Mouse (Mus musculus) neural tube, embryonic 15.5 days (tissue): ENCODE results near the gene Pcnx2. TPM values are rescaled to one million over a fixed set of nuclear protein-coding genes. Genes with fewer than 3 reads are reported as not detected.

ENCODE experiments used
- ATAC-seq: fragments of 200-750 bp; cut with Nextera tagmentation; 2 replicates; pipeline ENCODE4 v1.8.0; 2017; ENCODE audit warnings: mild to moderate bottlenecking, moderate TSS enrichment, moderate library complexity; ENCODE audit not compliant: low FRiP score
- H3K27ac ChIP-seq: fragments of 300-500 bp; sonication (generic); replicated peaks from 2 replicates; pipeline ENCODE4 v1.5.1; 2015; ENCODE audit warnings: mild to moderate bottlenecking, inconsistent platforms
- H3K27me3 ChIP-seq: fragments of 300-500 bp; sonication (generic); replicated peaks from 2 replicates; pipeline ENCODE4 v1.6.1; 2015; ENCODE audit warnings: inconsistent platforms
- H3K36me3 ChIP-seq: fragments of 300-500 bp; sonication (generic); 2 replicates; pipeline ENCODE4 v1.6.1; 2015; ENCODE audit warnings: inconsistent platforms
- H3K4me1 ChIP-seq: fragments of 300-500 bp; sonication (generic); 2 replicates; pipeline ENCODE4 v1.6.1; 2015; ENCODE audit warnings: inconsistent platforms
- H3K4me2 ChIP-seq: fragments of 300-500 bp; sonication (generic); 2 replicates; pipeline ENCODE4 v1.6.1; 2015; ENCODE audit warnings: inconsistent platforms, mild to moderate bottlenecking, moderate library complexity
- H3K4me3 ChIP-seq: fragments of 300-500 bp; sonication (generic); replicated peaks from 2 replicates; pipeline ENCODE4 v1.5.1; 2015; ENCODE audit warnings: mild to moderate bottlenecking, inconsistent platforms
- H3K9ac ChIP-seq: fragments of 300-500 bp; sonication (generic); replicated peaks from 2 replicates; pipeline ENCODE4 v1.6.1; 2015; ENCODE audit warnings: mild to moderate bottlenecking, inconsistent platforms
- H3K9me3 ChIP-seq: fragments of 300-500 bp; sonication (generic); replicated peaks from 2 replicates; pipeline ENCODE4 v1.6.1; 2016; ENCODE audit warnings: inconsistent platforms
- WGBS: fragments of 180-500 bp; shearing (Covaris S2); methylation state at CpG from one replicate; pipeline ENCODE4 v1.1.7; 2015; ENCODE audit warnings: mixed read lengths; 5-methylcytosine and 5-hydroxymethylcytosine counted together
- polyA plus RNA-seq: library from polyadenylated mRNA; unstranded; fragments of >200 nt; fragmentation: Nextera tagmentation; extraction: Ambion mirVana; gene quantifications from 2 replicates; pipeline ENCODE4 v1.2.1, GENCODE M21; 2015

The Pcnx2 gene
- polyA plus RNA-seq, 1 experiment from 2014 or later, result 4.8 TPM

DNA sequence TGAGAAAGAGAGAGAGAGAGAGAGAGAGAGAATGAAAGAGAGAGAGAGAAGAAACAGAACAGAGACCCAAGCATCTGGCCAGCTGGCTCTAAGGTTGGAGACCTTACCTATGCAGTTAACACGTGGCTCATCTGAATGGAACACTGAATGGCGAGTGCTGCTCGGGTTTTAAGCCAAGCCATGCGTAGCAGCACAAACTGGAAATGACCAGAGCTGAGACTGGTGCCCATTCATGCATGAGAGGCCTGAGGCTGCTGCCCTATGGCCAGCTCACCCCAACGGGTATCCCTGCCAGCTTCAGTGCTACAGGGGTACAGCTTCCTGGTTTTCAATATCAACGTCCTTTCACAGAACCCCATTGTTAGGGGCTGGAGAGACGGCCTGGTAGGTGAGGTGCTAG is 43.7 kb downstream of the Pcnx2 start:
- Histone ChIP-seq H3K27ac (no peak overlapping the region), H3K36me3 (0 out of 2 replicates have a peak, but pooled peaks cover 3% of the 10 kb centered on the region), H3K4me3 (no peak overlapping the region), H3K27me3 (peaks cover 22% of the 10 kb centered on the region), H3K4me2 (no peak overlapping the region), H3K9me3 (no peaks in the 10 kb centered on the region), H3K4me1 (no peaks in the 10 kb centered on the region), H3K9ac (no peak overlapping the region)
- 75% methylated on average over 7 of the region's 7 CpGs for WGBS
- ATAC-seq, result no peak

- Histone ChIP-seq H3K4me2 (no peak overlapping the region), H3K9me3 (no peaks in the 10 kb centered on the region), H3K36me3 (0 out of 2 replicates have a peak, but pooled peaks cover 4% of the 10 kb centered on the region), H3K27me3 (peaks cover 19% of the 10 kb centered on the region), H3K27ac (no peak overlapping the region), H3K9ac (no peak overlapping the region), H3K4me3 (no peak overlapping the region), H3K4me1 (peaks cover 6% of the 10 kb centered on the region)
- ATAC-seq, result no peak
- 63% methylated on average over 5 of the region's 5 CpGs for WGBS
These were observed 44.8 kb downstream of the Pcnx2 start for GRCm38 (mm10) chr8:125853300-125853699.

DNA sequence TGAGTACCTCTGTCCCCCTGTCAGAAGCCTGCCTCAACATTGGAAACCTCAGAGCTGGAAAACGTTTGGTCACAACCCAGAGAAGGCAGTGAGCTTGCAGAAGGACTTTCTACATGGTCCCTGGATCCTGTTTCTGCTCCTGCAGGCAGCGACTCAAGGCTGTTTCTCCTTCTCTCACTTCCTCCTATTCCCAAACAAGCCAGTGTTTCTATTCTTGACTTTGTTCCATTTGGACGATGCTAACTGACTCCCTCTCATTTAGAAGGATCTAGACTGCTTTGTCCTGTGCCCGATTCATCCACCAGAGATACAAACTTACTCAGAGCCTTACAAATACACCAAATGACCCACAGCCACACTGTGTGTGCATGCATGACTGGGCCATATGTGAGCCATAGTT is 48.9 kb downstream of the Pcnx2 start:
- H3K9ac ChIP-seq, result no peak overlapping the region
- peaks cover 29% of the 10 kb centered on the region for H3K4me1 ChIP-seq
- 0 out of 2 replicates have a peak, but pooled peaks cover 4% of the 10 kb centered on the region for H3K36me3 ChIP-seq
- ATAC-seq, result no peak
- H3K27ac ChIP-seq, result no peak overlapping the region
- WGBS, result 77% methylated on average over 4 of the region's 4 CpGs
- H3K9me3 ChIP-seq, result no peaks in the 10 kb centered on the region
- no peak overlapping the region for H3K4me2 ChIP-seq
- H3K27me3 ChIP-seq, result peaks cover 12% of the 10 kb centered on the region
- H3K4me3 ChIP-seq, result no peak overlapping the region

DNA sequence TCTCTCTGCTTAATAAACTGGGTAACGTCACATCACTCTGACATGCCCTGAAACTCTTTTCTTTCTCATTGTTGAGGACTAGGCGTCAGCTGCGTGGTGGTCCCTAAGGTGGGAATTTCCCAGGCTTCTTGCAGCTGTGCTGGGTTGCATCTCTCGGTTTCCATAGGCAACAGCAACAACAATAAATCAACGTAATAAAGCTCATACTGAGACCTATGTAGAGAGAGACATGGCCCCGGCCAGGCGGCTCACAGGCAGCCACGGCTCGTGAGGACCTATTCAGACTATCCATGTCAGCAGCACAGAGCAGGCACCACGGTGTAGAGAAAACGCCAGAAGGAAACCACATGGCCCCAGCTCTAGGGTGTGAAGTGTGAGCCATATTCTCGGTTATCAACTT is 50.3 kb downstream of the Pcnx2 start:
- no peak overlapping the region for H3K9ac ChIP-seq
- ATAC-seq, result peak; percentile 42; the same call in 1 of the 2 replicates
- peak overlapping the region; percentile 18; the same call in 1 of the 2 replicates for H3K27ac ChIP-seq
- 10% methylated on average over 12 of the region's 12 CpGs for WGBS
- no peak overlapping the region for H3K4me3 ChIP-seq
- no peaks in the 10 kb centered on the region for H3K9me3 ChIP-seq
- 0 out of 2 replicates have a peak, but pooled peaks cover 4% of the 10 kb centered on the region for H3K36me3 ChIP-seq
- H3K4me1 ChIP-seq, result peaks cover 40% of the 10 kb centered on the region
- peaks cover 7% of the 10 kb centered on the region for H3K27me3 ChIP-seq
- no peak overlapping the region for H3K4me2 ChIP-seq

GRCm38 (mm10) chr8:125845281-125845680 is 52.8 kb downstream of the Pcnx2 start:
- H3K27ac ChIP-seq, result no peak overlapping the region
- no peak for ATAC-seq
- H3K36me3 ChIP-seq, result 0 out of 2 replicates have a peak, but pooled peaks cover 4% of the 10 kb centered on the region
- peaks cover 46% of the 10 kb centered on the region for H3K4me1 ChIP-seq
- no peaks in the 10 kb centered on the region for H3K9me3 ChIP-seq
- no peak overlapping the region for H3K4me2 ChIP-seq
- no peak overlapping the region for H3K9ac ChIP-seq
- H3K4me3 ChIP-seq, result no peak overlapping the region
- H3K27me3 ChIP-seq, result peaks cover 3% of the 10 kb centered on the region; the same call in 1 of the 2 replicates
- WGBS, result 93% methylated on average over 16 of the region's 16 CpGs

DNA sequence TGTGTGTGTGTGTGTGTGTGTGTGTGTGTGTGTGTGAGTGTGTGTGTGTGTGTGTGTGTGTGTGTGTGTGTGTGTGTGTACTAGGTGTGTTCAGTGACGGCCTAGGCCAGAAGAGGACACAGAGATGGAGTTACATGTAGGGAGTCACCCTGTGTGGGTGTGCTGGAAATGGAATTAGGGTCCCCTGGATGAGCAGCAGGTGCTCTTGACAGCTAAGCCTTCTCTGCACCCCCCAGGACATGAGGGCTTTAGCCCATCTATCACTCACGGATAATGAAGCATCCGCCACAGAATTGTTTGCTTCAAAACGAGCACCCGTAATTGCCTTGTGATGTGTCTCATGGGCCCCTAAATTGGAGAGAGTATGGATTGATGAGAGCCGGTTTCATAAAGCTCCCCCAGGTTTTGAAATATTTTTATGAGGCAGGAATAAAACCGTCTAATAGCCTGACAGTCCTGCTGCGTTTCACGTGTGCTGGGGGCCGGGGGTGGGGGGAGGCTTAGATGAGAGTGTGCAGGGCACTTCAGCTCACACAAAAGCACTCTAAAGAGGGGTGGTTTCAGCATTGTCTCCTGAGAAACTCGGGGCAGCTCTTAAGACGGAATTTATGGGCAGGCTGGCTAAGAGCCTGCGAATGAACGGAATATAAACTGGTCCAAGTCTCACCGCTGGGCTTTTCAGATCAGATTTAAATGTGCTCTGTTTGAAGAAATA is 54.8 kb downstream of the Pcnx2 start:
- Histone ChIP-seq H3K36me3 (no peaks in the 10 kb centered on the region), H3K4me2 (no peak overlapping the region; the same call in 1 of the 2 replicates), H3K4me3 (no peak overlapping the region), H3K9me3 (no peaks in the 10 kb centered on the region), H3K27ac (peak overlapping the region; percentile 63), H3K9ac (no peak overlapping the region), H3K27me3 (peaks cover 3% of the 10 kb centered on the region; the same call in 1 of the 2 replicates), H3K4me1 (peaks cover 40% of the 10 kb centered on the region)
- WGBS, result 15% methylated on average over 15 of the region's 15 CpGs
- peak; percentile 60 for ATAC-seq

DNA sequence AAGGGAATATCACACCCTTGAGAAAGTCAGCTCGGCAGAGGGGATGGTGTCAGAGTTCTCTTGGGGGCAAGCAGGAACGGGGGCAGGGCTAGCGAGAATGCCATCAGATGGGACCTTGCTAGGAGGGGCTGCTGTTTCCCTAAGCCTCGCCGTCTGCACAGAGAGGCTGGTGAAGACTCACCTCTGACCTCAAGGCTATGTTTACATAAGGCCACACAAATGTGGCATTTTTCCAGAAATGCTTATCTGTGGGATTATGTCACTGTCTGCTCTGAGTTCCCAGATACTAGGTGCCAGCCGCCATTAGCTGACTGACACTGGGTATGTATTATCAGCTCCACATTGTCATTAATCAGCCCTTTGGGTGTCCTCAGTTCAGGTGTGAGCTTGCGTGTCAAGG is 56.0 kb downstream of the Pcnx2 start:
- no peak for ATAC-seq
- H3K27me3 ChIP-seq, result peaks cover 10% of the 10 kb centered on the region; the same call in 1 of the 2 replicates
- peaks cover 30% of the 10 kb centered on the region for H3K4me1 ChIP-seq
- H3K9me3 ChIP-seq, result no peaks in the 10 kb centered on the region
- H3K4me2 ChIP-seq, result no peak overlapping the region
- WGBS, result 62% methylated on average over 7 of the region's 7 CpGs
- H3K36me3 ChIP-seq, result no peaks in the 10 kb centered on the region; the same call in 1 of the 2 replicates
- H3K27ac ChIP-seq, result no peak overlapping the region
- 0 out of 2 replicates have a peak overlapping the region, but pooled peaks have one; percentile 7 for H3K9ac ChIP-seq
- H3K4me3 ChIP-seq, result no peak overlapping the region

DNA sequence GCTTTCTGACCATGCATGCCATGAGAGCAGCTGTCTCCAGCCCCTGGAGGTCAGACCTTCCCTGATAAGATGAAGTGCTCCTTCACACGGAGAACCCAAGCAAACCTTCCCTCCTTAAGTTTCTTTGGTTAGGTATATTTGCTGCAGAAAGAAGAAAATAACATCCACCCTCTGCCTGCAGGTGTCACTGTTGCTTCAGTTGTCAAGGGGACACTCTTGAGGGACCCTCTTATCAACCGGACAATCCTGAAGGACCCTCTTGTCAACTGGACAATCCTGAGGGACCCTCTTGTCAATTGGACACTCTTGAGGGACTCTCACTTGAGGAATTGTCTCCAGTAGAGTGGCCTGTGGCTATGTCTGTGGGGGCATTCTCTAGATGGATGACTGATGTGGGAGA is 73.4 kb downstream of the Pcnx2 start:
- ATAC-seq, result no peak
- H3K36me3 ChIP-seq, result no peaks in the 10 kb centered on the region
- H3K4me3 ChIP-seq, result no peak overlapping the region
- H3K9ac ChIP-seq, result no peak overlapping the region
- H3K27me3 ChIP-seq, result no peaks in the 10 kb centered on the region
- H3K9me3 ChIP-seq, result no peaks in the 10 kb centered on the region
- H3K27ac ChIP-seq, result no peak overlapping the region
- 45% methylated on average over 2 of the region's 2 CpGs for WGBS
- peaks cover 34% of the 10 kb centered on the region for H3K4me1 ChIP-seq
- H3K4me2 ChIP-seq, result no peak overlapping the region

- peaks cover 36% of the 10 kb centered on the region for H3K4me1 ChIP-seq
- H3K36me3 ChIP-seq, result no peaks in the 10 kb centered on the region
- H3K27ac ChIP-seq, result no peak overlapping the region
- no peak overlapping the region for H3K4me2 ChIP-seq
- no peaks in the 10 kb centered on the region for H3K27me3 ChIP-seq
- H3K4me3 ChIP-seq, result no peak overlapping the region
- ATAC-seq, result no peak
- no peak overlapping the region for H3K9ac ChIP-seq
- H3K9me3 ChIP-seq, result no peaks in the 10 kb centered on the region
- 61% methylated on average over 12 of the region's 12 CpGs for WGBS
These were observed 74.4 kb downstream of the Pcnx2 start for GRCm38 (mm10) chr8:125823719-125824118.

GRCm38 (mm10) chr8:125822065-125822464 is 76.1 kb downstream of the Pcnx2 start:
- H3K27me3 ChIP-seq, result peaks cover 4% of the 10 kb centered on the region; the same call in 1 of the 2 replicates
- peak overlapping the region; percentile 69 for H3K27ac ChIP-seq
- WGBS, result 45% methylated on average over 14 of the region's 14 CpGs
- ATAC-seq, result peak; percentile 81
- no peak overlapping the region for H3K4me3 ChIP-seq
- peak overlapping the region; percentile 23; the same call in 1 of the 2 replicates for H3K4me2 ChIP-seq
- no peak overlapping the region for H3K9ac ChIP-seq
- H3K9me3 ChIP-seq, result no peaks in the 10 kb centered on the region
- no peaks in the 10 kb centered on the region for H3K36me3 ChIP-seq
- H3K4me1 ChIP-seq, result peaks cover 38% of the 10 kb centered on the region

GRCm38 (mm10) chr8:125819797-125820196 is 78.3 kb downstream of the Pcnx2 start:
- no peak for ATAC-seq
- 89% methylated on average over 7 of the region's 7 CpGs for WGBS

GRCm38 (mm10) chr8:125818796-125819195 is 79.3 kb downstream of the Pcnx2 start:
- Histone ChIP-seq H3K9me3 (no peaks in the 10 kb centered on the region), H3K4me2 (no peak overlapping the region), H3K36me3 (peaks cover 20% of the 10 kb centered on the region), H3K27me3 (peaks cover 4% of the 10 kb centered on the region; the same call in 1 of the 2 replicates), H3K9ac (no peak overlapping the region), H3K4me1 (peaks cover 38% of the 10 kb centered on the region), H3K4me3 (no peak overlapping the region), H3K27ac (no peak overlapping the region)
- ATAC-seq, result no peak
- WGBS, result 53% methylated on average over 9 of the region's 9 CpGs

More at GRCm38 (mm10) chr8:125819797-125820196, 78.3 kb downstream of the Pcnx2 start:
- peaks cover 38% of the 10 kb centered on the region for H3K4me1 ChIP-seq
- H3K4me3 ChIP-seq, result no peak overlapping the region
- H3K27ac ChIP-seq, result no peak overlapping the region
- H3K27me3 ChIP-seq, result peaks cover 4% of the 10 kb centered on the region; the same call in 1 of the 2 replicates
- no peak overlapping the region for H3K9ac ChIP-seq
- no peaks in the 10 kb centered on the region for H3K9me3 ChIP-seq
- no peak overlapping the region for H3K4me2 ChIP-seq
- peaks cover 11% of the 10 kb centered on the region for H3K36me3 ChIP-seq
